Comparison of ENCODE assay signal across 26 mouse cellular contexts in genomic region chr11:102374108-102374725, GRCm38 (mm10). TPM values are rescaled to one million over a fixed set of nuclear protein-coding genes. Genes with fewer than 3 reads are reported as not detected.
A peak's percentile ranks its signal among the peaks of the same experiment; 100 is the strongest.
DNase-seq lines count a peak whose midpoint lies in the region; ATAC-seq and TF ChIP-seq lines count a peak whose summit lies in the region.
"Had no signal": no experiment of that assay in that cellular context is flagged by ENCODE, and none has a peak within 500 bp of the region (broad histone marks: within the 10 kb centered on the region; RNA-seq: fewer than 3 reads in every experiment).

No protein-coding gene starts in this region.

- ATAC-seq in heart, embryonic 11.5 days (replicated peaks; ENCODE audit: insufficient number of reproducible peaks, low FRiP score, low TSS enrichment): no peak
- ATAC-seq in liver, embryonic 16.5 days (ENCODE audit: low read depth): peak; percentile 2; the same call in 1 of the 2 replicates
- ATAC-seq in forebrain, embryonic 15.5 days (replicated peaks): no peak
- ATAC-seq: inflammation-experienced regulatory T-cells, adult 6 months had no signal

- no peaks in the 10 kb centered on the region for H3K36me3 ChIP-seq in heart, embryonic 11.5 days (ENCODE audit: control insufficient read depth, insufficient read depth, low read length)
- no peaks in the 10 kb centered on the region for H3K36me3 ChIP-seq in heart, adult 2 months (ENCODE audit: control insufficient read depth, insufficient read depth, low read length)
- no peaks in the 10 kb centered on the region for H3K36me3 ChIP-seq in liver, embryonic 16.5 days (ENCODE audit: control insufficient read depth, insufficient read depth)
- H3K36me3 ChIP-seq in forebrain, embryonic 15.5 days: no peaks in the 10 kb centered on the region
- H3K36me3 ChIP-seq: G1E; limb, embryonic 13.5 days; midbrain, embryonic 12.5 days; stomach, embryonic 15.5 days had no signal

- H3K4me3 ChIP-seq in heart, embryonic 11.5 days (ENCODE audit: low read depth, low read length): no peak overlapping the region
- no peak overlapping the region for H3K4me3 ChIP-seq in heart, adult 2 months
- no peak overlapping the region for H3K4me3 ChIP-seq in bone marrow, adult 2 months (replicated peaks; ENCODE audit: control insufficient read depth, low read depth, low read length)
- H3K4me3 ChIP-seq in liver, embryonic 16.5 days (ENCODE audit: low read depth, low read length): peak overlapping the region; percentile 49
- H3K4me3 ChIP-seq in forebrain, embryonic 15.5 days: no peak overlapping the region
- H3K4me3 ChIP-seq: limb, embryonic 13.5 days; midbrain, embryonic 12.5 days; stomach, embryonic 15.5 days had no signal

- H3K9me3 ChIP-seq in heart, embryonic 11.5 days (replicated peaks; ENCODE audit: control insufficient read depth, low read length): 0 out of 2 replicates have a peak, but pooled peaks cover 3% of the 10 kb centered on the region
- H3K9me3 ChIP-seq in liver, embryonic 16.5 days (replicated peaks; ENCODE audit: control insufficient read depth, low read length): no peaks in the 10 kb centered on the region; the same call in 1 of the 2 replicates
- H3K9me3 ChIP-seq in forebrain, embryonic 15.5 days: no peaks in the 10 kb centered on the region
- H3K9me3 ChIP-seq: limb, embryonic 13.5 days; stomach, embryonic 15.5 days had no signal

- no peak for TF ChIP-seq POLR2A in heart, adult 2 months (IDR thresholded peaks at IDR 0.05; ENCODE audit: insufficient read depth, low read depth, low read length)
- TF ChIP-seq POLR2A in bone marrow, adult 2 months (IDR thresholded peaks at IDR 0.05; ENCODE audit: borderline replicate concordance, control insufficient read depth, low read depth, low read length): no peak

- intact Hi-C loops in heart, adult 2 months (cut with DNase I): no loop called here

- H3K27ac ChIP-seq in heart, embryonic 11.5 days (ENCODE audit: low read depth, low read length): peak overlapping the region; percentile 83
- no peak overlapping the region for H3K27ac ChIP-seq in heart, adult 2 months
- peak overlapping the region; percentile 55 for H3K27ac ChIP-seq in bone marrow, adult 2 months (ENCODE audit: control insufficient read depth, insufficient read depth, low read depth, low read length, poor library complexity)
- H3K27ac ChIP-seq in liver, embryonic 16.5 days (ENCODE audit: low read length): peak overlapping the region; percentile 97
- H3K27ac ChIP-seq in forebrain, embryonic 15.5 days (replicated peaks): no peak overlapping the region
- H3K27ac ChIP-seq: hindbrain, embryonic 14.5 days; limb, embryonic 13.5 days; midbrain, embryonic 12.5 days; stomach, embryonic 15.5 days had no signal

- no peak for TF ChIP-seq CTCF in heart, adult 2 months (IDR thresholded peaks at IDR 0.05)
- TF ChIP-seq CTCF in bone marrow, adult 2 months (IDR thresholded peaks at IDR 0.05; ENCODE audit: control insufficient read depth, insufficient read depth, low read length): no peak

- H3K9ac ChIP-seq in heart, embryonic 11.5 days (ENCODE audit: low read depth, low read length): peak overlapping the region; percentile 28; the same call in 1 of the 2 replicates
- no peak overlapping the region for H3K9ac ChIP-seq in heart, adult 2 months (ENCODE audit: low read depth, low read length)
- peak overlapping the region; percentile 76 for H3K9ac ChIP-seq in liver, embryonic 16.5 days (ENCODE audit: low read depth, low read length)
- H3K9ac ChIP-seq in forebrain, embryonic 15.5 days (replicated peaks): no peak overlapping the region
- H3K9ac ChIP-seq: hindbrain, embryonic 14.5 days; limb, embryonic 13.5 days; lung, embryonic 14.5 days; stomach, embryonic 15.5 days had no signal

- H3K79me2 ChIP-seq in heart, adult 2 months (replicated peaks; ENCODE audit: control insufficient read depth, insufficient read depth, low read length): no peaks in the 10 kb centered on the region

- H3K4me2 ChIP-seq in heart, embryonic 11.5 days: peak overlapping the region; percentile 50
- H3K4me2 ChIP-seq in liver, embryonic 16.5 days (ENCODE audit: low read depth, low read length): peak overlapping the region; percentile 62
- H3K4me2 ChIP-seq in forebrain, embryonic 15.5 days (replicated peaks): no peak overlapping the region
- H3K4me2 ChIP-seq: hindbrain, embryonic 14.5 days; lung, embryonic 14.5 days; midbrain, embryonic 12.5 days had no signal

- H3K27me3 ChIP-seq in heart, embryonic 11.5 days (ENCODE audit: control insufficient read depth, insufficient read depth, low read length): peaks cover 3% of the 10 kb centered on the region; the same call in 1 of the 2 replicates
- no peaks in the 10 kb centered on the region for H3K27me3 ChIP-seq in heart, adult 2 months (ENCODE audit: control insufficient read depth, insufficient read depth, low read length)
- no peaks in the 10 kb centered on the region for H3K27me3 ChIP-seq in liver, embryonic 16.5 days (ENCODE audit: control insufficient read depth, insufficient read depth, low read depth, low read length)
- H3K27me3 ChIP-seq in forebrain, embryonic 15.5 days: no peaks in the 10 kb centered on the region
- H3K27me3 ChIP-seq: stomach, embryonic 15.5 days had no signal

- TF ChIP-seq EP300 in heart, adult 2 months (IDR thresholded peaks at IDR 0.05; ENCODE audit: insufficient read depth, low read depth, low read length): no peak

- DNase-seq in heart, adult 2 months: no peak
- DNase-seq in liver (peak; percentile 75), MN1 (ENCODE audit: low spot score) (no peak)
- no peak for DNase-seq in ovary, adult 18-20 months (ENCODE audit: low spot score)
- DNase-seq: adrenal gland, adult 2 months; cerebellum, adult 18-20 months; cerebellum, postnatal 14 days; gastrocnemius, postnatal 36 days; kidney, adult 9 months; kidney, postnatal 14 days; lung, embryonic 14.5 days; right cerebral cortex, postnatal 14 days; thymus, postnatal 36 days had no signal

- H3K4me1 ChIP-seq in heart, embryonic 11.5 days (ENCODE audit: control insufficient read depth, insufficient read depth, low read length): peaks cover 21% of the 10 kb centered on the region
- H3K4me1 ChIP-seq in heart, adult 2 months (ENCODE audit: control insufficient read depth, insufficient read depth, low read length): peaks cover 6% of the 10 kb centered on the region
- H3K4me1 ChIP-seq in bone marrow, adult 2 months (ENCODE audit: control insufficient read depth, insufficient read depth, low read length): no peaks in the 10 kb centered on the region
- peaks cover 68% of the 10 kb centered on the region for H3K4me1 ChIP-seq in liver, embryonic 16.5 days (ENCODE audit: control insufficient read depth, low read depth, low read length)
- peaks cover 17% of the 10 kb centered on the region for H3K4me1 ChIP-seq in forebrain, embryonic 15.5 days

- 75% methylated on average over 7 of the region's 7 CpGs for WGBS in heart, embryonic 11.5 days (ENCODE audit: insufficient replicate concordance)
- WGBS in heart, adult 2 months: 93% methylated on average over 7 of the region's 7 CpGs
- WGBS in bone marrow, adult 2 months: 79% methylated on average over 7 of the region's 7 CpGs
- 52% methylated on average over 7 of the region's 7 CpGs for WGBS in liver, embryonic 16.5 days (ENCODE audit: insufficient replicate concordance)
- 85% methylated on average over 7 of the region's 7 CpGs for WGBS in forebrain, embryonic 15.5 days

RNA-seq across cellular contexts. Expression of gene Slc4a1, which starts 8.2 kb away (rescaled TPM):
- polyA plus RNA-seq in heart, embryonic 11.5 days (2014; fragmentation: Nextera tagmentation; extraction: Ambion mirVana): 102 and 112 TPM in 2 replicates
- 10 to 100 TPM in 1 of 2 experiments, under 1 TPM in 1; 0.42 to 10.3 TPM for total RNA-seq in heart, adult 2 months (2021)
- polyA plus RNA-seq in heart, adult 2 months (2012; rRNA removed): 0.91 and 4.4 TPM in 2 replicates
- 762 and 950 TPM in 2 replicates for polyA plus RNA-seq in bone marrow, adult 2 months (2011; ENCODE audit: insufficient read depth, insufficient read length, low replicate concordance, missing spikeins)
- 1,073 and 1,144 TPM in 2 replicates for polyA plus RNA-seq in liver, embryonic 16.5 days (2015; fragmentation: Nextera tagmentation; extraction: Ambion mirVana)
- 1.9 and 2.6 TPM in 2 replicates for polyA plus RNA-seq in forebrain, embryonic 15.5 days (2015; fragmentation: Nextera tagmentation; extraction: Ambion mirVana)

RNA-seq across cellular contexts. Expression of gene Rundc3a, which starts 19.0 kb away (rescaled TPM):
- polyA plus RNA-seq in heart, embryonic 11.5 days (2014; fragmentation: Nextera tagmentation; extraction: Ambion mirVana): 1.3 TPM in 2 replicates
- under 1 TPM in 1 of 2 experiments, not detected in 1; 0.66 TPM for total RNA-seq in heart, adult 2 months (2021)
- polyA plus RNA-seq in heart, adult 2 months (2012; rRNA removed): 0.23 and 0.32 TPM in 2 replicates
- 2.3 and 3.2 TPM in 2 replicates for polyA plus RNA-seq in bone marrow, adult 2 months (2011; ENCODE audit: insufficient read depth, insufficient read length, low replicate concordance, missing spikeins)
- polyA plus RNA-seq in liver, embryonic 16.5 days (2015; fragmentation: Nextera tagmentation; extraction: Ambion mirVana): 2.1 and 2.2 TPM in 2 replicates
- 149 and 150 TPM in 2 replicates for polyA plus RNA-seq in forebrain, embryonic 15.5 days (2015; fragmentation: Nextera tagmentation; extraction: Ambion mirVana)
- total RNA-seq: gastrocnemius, adult 18-20 months; gastrocnemius, postnatal 36 days; heart, postnatal 25 days; megakaryocyte, adult 5-6 weeks had no signal
- polyA plus RNA-seq: G1E had no signal

RNA-seq across cellular contexts. Expression of gene Slc25a39, which starts 33.5 kb away (rescaled TPM):
- polyA plus RNA-seq in heart, embryonic 11.5 days (2014; fragmentation: Nextera tagmentation; extraction: Ambion mirVana): 274 and 281 TPM in 2 replicates
- 100 to 1,000 TPM; 196 to 213 TPM for total RNA-seq in heart, adult 2 months (2021)
- polyA plus RNA-seq in heart, adult 2 months (2012; rRNA removed): 307 and 331 TPM in 2 replicates
- 207 and 269 TPM in 2 replicates for polyA plus RNA-seq in bone marrow, adult 2 months (2011; ENCODE audit: insufficient read depth, insufficient read length, low replicate concordance, missing spikeins)
- polyA plus RNA-seq in liver, embryonic 16.5 days (2015; fragmentation: Nextera tagmentation; extraction: Ambion mirVana): 454 and 500 TPM in 2 replicates
- 144 TPM in 2 replicates for polyA plus RNA-seq in forebrain, embryonic 15.5 days (2015; fragmentation: Nextera tagmentation; extraction: Ambion mirVana)

RNA-seq across cellular contexts. Expression of gene Ubtf, which starts 54.7 kb away (rescaled TPM):
- 52.4 and 56.4 TPM in 2 replicates for polyA plus RNA-seq in heart, embryonic 11.5 days (2014; fragmentation: Nextera tagmentation; extraction: Ambion mirVana)
- 10 to 100 TPM; 52.5 to 59.4 TPM for total RNA-seq in heart, adult 2 months (2021)
- polyA plus RNA-seq in heart, adult 2 months (2012; rRNA removed): 14.9 and 22.1 TPM in 2 replicates
- polyA plus RNA-seq in bone marrow, adult 2 months (2011; ENCODE audit: insufficient read depth, insufficient read length, low replicate concordance, missing spikeins): 95.0 and 126 TPM in 2 replicates
- polyA plus RNA-seq in liver, embryonic 16.5 days (2015; fragmentation: Nextera tagmentation; extraction: Ambion mirVana): 44.5 and 46.4 TPM in 2 replicates
- polyA plus RNA-seq in forebrain, embryonic 15.5 days (2015; fragmentation: Nextera tagmentation; extraction: Ambion mirVana): 105 and 107 TPM in 2 replicates

RNA-seq across cellular contexts. Expression of gene Grn, which starts 55.9 kb away (rescaled TPM):
- polyA plus RNA-seq in heart, embryonic 11.5 days (2014; fragmentation: Nextera tagmentation; extraction: Ambion mirVana): 110 and 113 TPM in 2 replicates
- 10 to 100 TPM; 83.4 to 86.9 TPM for total RNA-seq in heart, adult 2 months (2021)
- 118 and 119 TPM in 2 replicates for polyA plus RNA-seq in heart, adult 2 months (2012; rRNA removed)
- polyA plus RNA-seq in bone marrow, adult 2 months (2011; ENCODE audit: insufficient read depth, insufficient read length, low replicate concordance, missing spikeins): 57.7 and 87.0 TPM in 2 replicates
- 103 and 118 TPM in 2 replicates for polyA plus RNA-seq in liver, embryonic 16.5 days (2015; fragmentation: Nextera tagmentation; extraction: Ambion mirVana)
- 61.8 and 62.0 TPM in 2 replicates for polyA plus RNA-seq in forebrain, embryonic 15.5 days (2015; fragmentation: Nextera tagmentation; extraction: Ambion mirVana)

Comparison
In these comparisons a context has a peak if more than half of its experiments do, and no peak if none do; other contexts are left out.
1. H3K27ac ChIP-seq: peak in heart, embryonic 11.5 days (single experiment), bone marrow, adult 2 months (single experiment) and liver, embryonic 16.5 days (single experiment); none in heart, adult 2 months (single experiment) and forebrain, embryonic 15.5 days (single experiment).
2. H3K9ac ChIP-seq: peak in heart, embryonic 11.5 days (single experiment) and liver, embryonic 16.5 days (single experiment); none in heart, adult 2 months (single experiment) and forebrain, embryonic 15.5 days (single experiment).
3. RNA of gene Slc4a1, which starts 8.2 kb away (polyA plus RNA-seq): 1,073 to 1,144 TPM in liver, embryonic 16.5 days, 762 to 950 TPM in bone marrow, adult 2 months and 102 to 112 TPM in heart, embryonic 11.5 days; 0.91 to 4.4 TPM in heart, adult 2 months and 1.9 to 2.6 TPM in forebrain, embryonic 15.5 days; every median in the first group is over 10 times any median in the second.
4. RNA of gene Rundc3a, which starts 19.0 kb away (polyA plus RNA-seq): 149 to 150 TPM in forebrain, embryonic 15.5 days; 2.3 to 3.2 TPM in bone marrow, adult 2 months, 2.1 to 2.2 TPM in liver, embryonic 16.5 days, 1.3 TPM in heart, embryonic 11.5 days and 0.23 to 0.32 TPM in heart, adult 2 months; every median in the first group is over 10 times any median in the second.